Mouse (Mus musculus) A20 (cell line): Measurements from ENCODE around the gene Cyb5d1.
A peak's percentile ranks its signal among the peaks of the same experiment; 100 is the strongest.

Source experiments
- DNase-seq: peaks from one replicate; pipeline ENCODE4 v3.0.0-alpha.2; 2011; ENCODE audit warnings: low read depth, low spot score

The Cyb5d1 gene

GRCm38 (mm10) chr11:69395235-69395633, at the start of gene Cyb5d1, which contains the start of gene Naa38:
TSS of gene Cyb5d1 (minus strand) at chr11:69395631.
TSS of gene Naa38 (plus strand) at chr11:69395487.
- peak; percentile 97 for DNase-seq

DNA sequence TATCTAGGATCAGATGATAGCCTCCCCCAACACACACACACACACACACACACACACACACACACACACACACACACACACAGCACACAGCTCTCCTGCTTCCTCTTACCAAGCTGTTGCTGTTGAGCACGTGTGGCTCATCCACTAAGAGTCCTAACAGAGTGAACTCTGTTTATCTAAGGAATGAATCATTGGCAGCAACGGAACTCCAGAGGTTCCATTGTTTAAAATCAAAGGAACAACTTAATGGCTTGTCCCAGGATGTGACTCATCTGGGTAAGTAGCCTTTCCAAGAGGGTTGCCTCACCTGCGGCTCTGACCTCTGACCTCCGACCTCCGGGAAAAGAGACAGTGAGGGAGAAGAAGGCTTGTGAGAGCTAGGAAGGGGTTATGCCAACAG, 47.9 kb upstream of the Cyb5d1 start:
- DNase-seq, result no peak

DNA sequence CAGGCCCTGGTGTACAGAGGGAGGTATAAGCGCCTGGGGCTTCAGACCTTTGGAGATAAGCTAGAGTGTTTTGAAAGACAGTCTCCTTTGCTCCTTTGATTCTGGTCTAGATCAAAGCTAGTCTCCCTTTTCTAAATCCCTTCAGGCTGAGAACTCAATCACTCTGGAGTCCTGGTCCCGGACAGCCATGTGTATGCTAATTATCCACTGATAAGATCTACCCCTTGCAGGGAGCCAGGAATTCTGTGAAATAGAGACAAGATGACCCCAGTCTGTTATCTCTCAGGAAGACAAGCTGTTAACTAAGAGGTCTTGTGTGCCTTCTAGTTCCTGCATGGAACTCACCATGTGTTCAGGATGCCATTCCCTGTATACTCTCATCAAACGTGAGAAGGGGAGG, 41.9 kb upstream of the Cyb5d1 start:
- no peak for DNase-seq

GRCm38 (mm10) chr11:69433189-69433588, 37.8 kb upstream of the Cyb5d1 start:
- DNase-seq, result no peak

- DNase-seq, result no peak
These were observed 37.2 kb upstream of the Cyb5d1 start for GRCm38 (mm10) chr11:69432640-69432982.

GRCm38 (mm10) chr11:69431829-69432639, 36.6 kb upstream of the Cyb5d1 start:
- peak; percentile 82 for DNase-seq

DNA sequence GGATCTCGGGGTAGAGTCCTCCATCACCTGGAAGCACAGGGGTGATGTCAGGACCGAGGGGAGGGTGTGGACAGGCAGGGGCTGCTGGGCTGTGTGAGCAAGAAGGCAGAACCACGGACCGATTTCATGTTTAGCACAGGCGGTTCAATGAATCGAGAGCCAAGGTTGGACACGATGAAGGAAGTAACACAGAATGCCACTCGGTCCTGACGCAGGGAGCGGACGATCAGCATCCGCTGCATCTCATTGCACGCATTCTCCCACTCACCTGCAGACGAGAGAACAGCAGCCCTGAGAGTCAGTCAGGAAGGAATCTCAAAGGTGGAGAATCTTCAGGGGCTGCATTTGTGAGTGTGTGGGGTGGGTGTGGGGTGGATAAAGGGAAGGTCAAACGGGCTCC, 35.2 kb upstream of the Cyb5d1 start:
- no peak for DNase-seq

DNA sequence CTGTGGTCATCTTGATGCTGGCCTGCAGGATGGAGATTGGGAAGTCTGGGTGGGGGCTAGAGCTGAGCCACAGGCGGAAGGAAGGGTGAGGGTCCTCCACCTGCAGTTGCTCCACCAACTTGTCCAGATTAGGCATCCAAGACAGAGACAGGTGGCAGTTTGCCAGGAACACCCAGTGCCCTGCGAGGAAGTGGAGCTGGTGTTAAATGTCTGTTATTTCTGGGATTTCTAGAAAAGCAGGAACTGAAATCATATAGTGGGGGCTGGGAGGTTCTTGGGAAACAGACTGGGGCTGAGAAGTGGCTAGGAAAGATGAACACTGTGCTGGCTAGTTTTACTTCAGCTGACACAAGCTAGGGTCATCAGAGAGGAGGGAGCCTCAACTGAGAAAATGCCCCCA, 33.9 kb upstream of the Cyb5d1 start:
- no peak for DNase-seq

- DNase-seq, result peak; percentile 67
These were observed 33.3 kb upstream of the Cyb5d1 start for GRCm38 (mm10) chr11:69428751-69429150.

DNA sequence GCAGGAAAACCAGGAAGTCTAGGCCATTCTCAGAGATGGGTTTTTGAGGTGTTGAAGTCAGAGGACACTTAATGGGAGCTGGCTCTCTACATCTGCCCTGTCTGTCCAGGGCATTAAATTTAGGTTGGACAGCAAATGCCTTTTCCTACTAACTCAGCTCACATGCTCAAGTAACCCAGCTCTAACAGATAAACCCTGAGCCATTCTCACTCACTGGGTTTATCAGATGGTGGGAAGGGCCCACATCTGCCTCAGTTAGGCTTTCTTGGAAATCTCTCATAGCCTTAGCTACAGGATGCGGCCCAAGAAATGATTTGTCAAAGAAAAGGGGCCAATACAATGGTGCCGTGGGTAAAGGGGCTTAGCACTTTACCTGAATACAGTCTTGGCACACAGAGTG, 30.8 kb upstream of the Cyb5d1 start:
- no peak for DNase-seq

GRCm38 (mm10) chr11:69423885-69424284, 28.5 kb upstream of the Cyb5d1 start:
- no peak for DNase-seq

GRCm38 (mm10) chr11:69422842-69423241, 27.4 kb upstream of the Cyb5d1 start:
- no peak for DNase-seq

- DNase-seq, result no peak
These were observed 25.9 kb upstream of the Cyb5d1 start for GRCm38 (mm10) chr11:69421131-69421977.

DNA sequence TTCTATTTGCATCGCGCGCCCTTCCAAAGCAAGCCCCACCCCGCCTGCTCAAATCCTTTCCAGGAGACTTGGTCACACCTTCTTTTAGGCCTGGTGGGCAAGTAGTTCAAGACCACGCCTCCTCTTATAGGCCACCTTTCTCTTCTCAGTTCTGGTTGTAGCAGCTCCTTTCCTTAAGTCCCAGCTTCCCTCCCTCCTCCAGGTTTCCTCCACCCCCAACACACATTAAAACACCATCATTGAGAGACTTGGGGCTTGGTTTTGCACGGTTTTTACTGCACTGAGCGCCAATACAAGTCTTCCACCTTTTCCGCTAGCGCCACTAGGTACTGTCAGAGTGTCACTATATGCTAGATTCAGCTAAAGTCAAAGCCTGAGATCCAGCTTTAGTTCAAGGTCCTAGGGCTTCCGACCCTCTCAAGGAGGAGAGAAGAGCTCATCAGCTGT, 25.1 kb upstream of the Cyb5d1 start:
- DNase-seq, result peak; percentile 82

- DNase-seq, result peak; percentile 75
These were observed 24.6 kb upstream of the Cyb5d1 start for GRCm38 (mm10) chr11:69419813-69420553.

DNA sequence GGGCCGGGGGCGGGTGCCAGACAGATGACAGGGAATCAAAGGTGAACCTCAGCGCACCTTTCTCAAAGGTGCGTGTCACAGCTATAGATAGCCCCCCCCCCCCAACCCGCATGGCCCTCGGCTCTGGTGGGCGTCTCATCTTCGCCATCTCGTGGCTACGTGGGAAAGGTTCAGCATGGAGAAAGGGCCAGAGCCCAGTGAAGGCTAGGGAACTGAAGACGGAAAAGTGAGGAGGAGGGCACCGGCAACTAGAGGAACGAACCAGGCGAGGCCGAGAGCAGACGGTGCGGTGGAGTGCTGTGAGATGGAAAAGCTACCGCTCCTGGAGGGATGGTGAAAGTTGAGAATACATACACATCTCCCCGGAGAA, 24.0 kb upstream of the Cyb5d1 start:
- peak; percentile 80 for DNase-seq

GRCm38 (mm10) chr11:69418481-69419442, 23.3 kb upstream of the Cyb5d1 start:
- peak; percentile 97 for DNase-seq

DNA sequence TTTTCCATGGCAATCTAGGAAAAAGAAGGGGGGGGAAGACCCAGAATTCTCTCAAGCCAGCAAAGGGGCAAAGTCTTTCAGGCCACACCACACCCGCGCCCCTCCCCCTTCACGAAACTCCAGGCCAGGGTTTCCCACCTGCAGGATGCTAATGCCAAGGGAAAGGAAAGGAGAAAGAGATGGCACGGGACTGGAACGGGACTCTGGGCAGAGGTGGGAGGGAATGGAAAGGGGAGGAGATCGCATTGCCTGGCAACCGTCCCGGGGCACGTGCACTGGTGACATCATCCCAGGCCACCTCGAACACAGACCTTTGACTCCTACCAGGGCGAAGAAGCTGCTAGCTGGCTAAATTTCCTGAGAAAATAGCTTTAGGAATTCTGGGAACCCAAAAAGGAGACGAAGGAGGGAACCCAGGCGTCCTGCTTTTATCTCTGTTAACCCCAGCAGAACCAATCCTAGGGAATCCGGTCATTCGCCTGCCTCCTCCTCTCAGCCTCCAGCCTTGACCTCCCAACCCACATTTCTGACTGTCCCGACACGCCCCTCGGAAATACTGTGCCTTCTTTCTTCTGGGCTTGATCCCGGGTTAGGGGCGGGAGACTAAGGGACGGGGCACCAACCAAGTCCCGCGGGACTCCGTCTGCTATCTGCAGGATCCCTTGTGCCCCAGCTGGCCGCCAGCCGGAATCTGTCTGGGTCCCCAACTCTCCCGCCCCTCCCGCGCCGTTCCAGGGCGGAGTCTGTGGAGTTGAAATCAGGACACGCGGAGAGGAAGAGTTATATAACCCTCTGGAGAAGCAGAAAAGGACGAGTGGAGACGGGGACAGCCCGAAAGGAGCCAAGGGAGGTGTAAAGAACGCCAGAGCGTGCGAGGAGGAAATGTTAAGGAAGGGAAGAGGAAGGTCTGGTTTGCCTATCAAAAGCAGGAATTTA, 22.3 kb upstream of the Cyb5d1 start:
- peak; percentile 86 for DNase-seq

- peak; percentile 67 for DNase-seq
These were observed 21.6 kb upstream of the Cyb5d1 start for GRCm38 (mm10) chr11:69416921-69417448.
